Mouse (Mus musculus) liver, postnatal 0 days (tissue): ENCODE data around the gene Eya2.

Source experiments
- CTCF ChIP-seq: sonication (generic); IDR thresholded peaks from 2 replicates; pipeline ENCODE4 v1.5.1; 2016; ENCODE audit warnings: antibody characterized with exemption, low read depth
- EP300 ChIP-seq: IDR thresholded peaks from 2 replicates; pipeline ENCODE4 v1.6.1; 2016; ENCODE audit warnings: antibody characterized with exemption, low read depth, mild to moderate bottlenecking

- TF ChIP-seq CTCF (no peak), EP300 (no peak)
Measured at GRCm38 (mm10) chr2:165651031-165651430, 56.2 kb downstream of the Eya2 start.
